Mouse (Mus musculus): Measurements from ENCODE around the gene Rnase10.
"Not testable (repeated sequence)": the region's sequence is repeated elsewhere in the genome, so short reads cannot be mapped to it uniquely, and the experiment has no call there.

DNA sequence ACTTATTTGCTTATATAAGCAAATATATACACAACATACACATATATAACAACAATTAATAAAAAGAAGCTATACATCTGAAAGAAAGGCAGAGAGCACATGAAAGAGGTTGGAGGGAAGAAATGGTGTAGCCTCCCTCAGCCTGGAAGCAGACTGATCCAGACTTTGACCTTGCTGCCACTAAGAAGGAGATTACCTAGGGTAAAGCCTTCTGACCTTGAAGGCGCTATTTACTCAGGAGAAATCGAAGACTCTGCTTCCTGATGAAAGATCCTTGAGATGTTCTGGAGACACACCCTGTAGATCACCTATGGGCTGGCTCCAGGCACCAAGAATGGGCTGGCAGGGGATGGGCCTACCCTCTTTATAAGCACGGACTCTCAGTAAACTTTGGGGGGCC, 7.2 kb downstream of the Rnase10 start:
- TF ChIP-seq CTCF, EP300 (IDR thresholded peaks at IDR 0.05; ENCODE audit: low read depth): not testable (repeated sequence)
